Mouse (Mus musculus) megakaryocyte, embryonic 14.5 days (primary cell): ENCODE data around the gene Mutyh.

Experiments
- FLI1 ChIP-seq: IDR thresholded peaks from 2 replicates; pipeline ENCODE4 v1.6.1; 2012; ENCODE audit warnings: low read length, inconsistent platforms, mixed read lengths
- GATA1 ChIP-seq: IDR thresholded peaks from 3 replicates; pipeline ENCODE4 v1.6.1; 2012; ENCODE audit warnings: mixed read lengths, low read length, inconsistent platforms, borderline replicate concordance

- TF ChIP-seq GATA1 (no peak), FLI1 (no peak)
These were observed 10.9 kb upstream of the Mutyh start for GRCm38 (mm10) chr4:116796442-116797110.
